Mouse (Mus musculus) CH12.LX (cell line): ENCODE measurements around the gene Ly6g6c. TPM values are rescaled to one million over a fixed set of nuclear protein-coding genes. Genes with fewer than 3 reads are reported as not detected.
A peak's percentile ranks its signal among the peaks of the same experiment; 100 is the strongest.

Source experiments
- DNase-seq: peaks from one replicate; pipeline ENCODE4 v3.0.0-alpha.2; 2013; ENCODE audit errors: extremely low read depth
- H3K27ac ChIP-seq: 2 replicates; pipeline ENCODE4 v1.5.1; 2012; ENCODE audit warnings: low read depth, mild to moderate bottlenecking, control low read depth, moderate library complexity; ENCODE audit not compliant: insufficient read depth
- H3K27me3 ChIP-seq: replicated peaks from 2 replicates; pipeline ENCODE3; 2012; ENCODE audit warnings: inconsistent platforms
- H3K36me3 ChIP-seq, 2 experiments: replicated peaks in 1 of 2; 2 replicates each; pipeline versions ENCODE3 to v1.6.1; 2012; ENCODE audit warnings: inconsistent platforms in 1 of 2, low read length in 1 of 2, mild to moderate bottlenecking in 1 of 2, mixed read lengths in 1 of 2, moderate library complexity in 1 of 2; ENCODE audit not compliant: control insufficient read depth in 1 of 2, insufficient read depth in 1 of 2
- H3K4me1 ChIP-seq, 2 experiments: 2 replicates each; pipeline ENCODE4 v1.6.1; 2012; ENCODE audit warnings: inconsistent platforms in 1 of 2, moderate library complexity in 1 of 2; ENCODE audit not compliant: insufficient read depth in 2 of 2, control insufficient read depth in 1 of 2
- H3K4me2 ChIP-seq: 2 replicates; pipeline ENCODE4 v1.6.1; 2012; ENCODE audit warnings: low read depth, mild to moderate bottlenecking, control low read depth; ENCODE audit not compliant: poor library complexity, insufficient read depth, severe bottlenecking
- H3K4me3 ChIP-seq, 3 experiments: fragments of 150-350 bp in 1 of 3; sonication (generic) in 1 of 3; replicated peaks in 1 of 3; 2 replicates each; pipeline versions ENCODE3 to v1.5.1; 2011 to 2012; ENCODE audit warnings: low read depth in 2 of 3, low read length in 2 of 3, mild to moderate bottlenecking in 2 of 3, moderate library complexity in 2 of 3, control low read depth in 1 of 3, improper control_type of control experiment in 1 of 3, inconsistent platforms in 1 of 3, mixed read lengths in 1 of 3; ENCODE audit not compliant: poor library complexity in 1 of 3
- H3K79me2 ChIP-seq: replicated peaks from 2 replicates; pipeline ENCODE4 v1.6.1; 2012; ENCODE audit warnings: mild to moderate bottlenecking, moderate library complexity; ENCODE audit not compliant: control insufficient read depth, poor library complexity, insufficient read depth, severe bottlenecking; ENCODE audit errors: extremely low read depth
- H3K9ac ChIP-seq: 2 replicates; pipeline ENCODE4 v1.6.1; 2012; ENCODE audit warnings: low read depth, mild to moderate bottlenecking, control low read depth, moderate library complexity; ENCODE audit not compliant: insufficient read depth
- H3K9me3 ChIP-seq: replicated peaks from 2 replicates; pipeline ENCODE3; 2012; ENCODE audit warnings: low read length, inconsistent platforms, mixed read lengths
- BHLHE40 ChIP-seq: IDR thresholded peaks from 2 replicates; pipeline ENCODE4 v1.6.1; 2011; ENCODE audit warnings: mild to moderate bottlenecking, low read depth, low read length, improper control_type of control experiment
- CHD1 ChIP-seq: IDR thresholded peaks from 2 replicates; pipeline ENCODE4 v1.6.1; 2012; ENCODE audit warnings: low read depth, low read length, improper control_type of control experiment, inconsistent platforms
- CTCF ChIP-seq, 2 experiments: IDR thresholded peaks in 1 of 2; conservative IDR thresholded peaks in 1 of 2; 2 replicates each; pipeline ENCODE4 v1.5.1; 2011 to 2012; ENCODE audit warnings: low read depth in 2 of 2, low read length in 2 of 2, improper control_type of control experiment in 1 of 2, inconsistent platforms in 1 of 2, mild to moderate bottlenecking in 1 of 2, moderate library complexity in 1 of 2
- EP300 ChIP-seq: IDR thresholded peaks from 2 replicates; pipeline ENCODE4 v1.6.1; 2011; ENCODE audit warnings: low read length, improper control_type of control experiment
- ETS1 ChIP-seq: conservative IDR thresholded peaks from 2 replicates; pipeline ENCODE4 v1.6.1; 2012; ENCODE audit warnings: low read depth, mild to moderate bottlenecking, inconsistent platforms, low read length, improper control_type of control experiment, moderate library complexity
- GABPA ChIP-seq: IDR thresholded peaks from 2 replicates; pipeline ENCODE4 v1.6.1; 2012; ENCODE audit warnings: low read depth, low read length, improper control_type of control experiment, inconsistent platforms; ENCODE audit not compliant: insufficient replicate concordance
- HCFC1 ChIP-seq: IDR thresholded peaks from 2 replicates; pipeline ENCODE4 v1.6.1; 2012; ENCODE audit warnings: low read depth, mild to moderate bottlenecking, inconsistent platforms, low read length, improper control_type of control experiment
- IRF4 ChIP-seq: IDR thresholded peaks from 2 replicates; pipeline ENCODE4 v1.6.1; 2014; ENCODE audit warnings: low read depth, mild to moderate bottlenecking, inconsistent platforms, low read length, improper control_type of control experiment
- JUN ChIP-seq: IDR thresholded peaks from 2 replicates; pipeline ENCODE4 v1.6.1; 2011; ENCODE audit warnings: low read depth, mild to moderate bottlenecking, low read length, improper control_type of control experiment, moderate library complexity; ENCODE audit not compliant: insufficient read depth
- JUND ChIP-seq: conservative IDR thresholded peaks from 2 replicates; pipeline ENCODE4 v1.6.1; 2011; ENCODE audit warnings: low read depth, low read length, improper control_type of control experiment
- KAT2A ChIP-seq: IDR thresholded peaks from 2 replicates; pipeline ENCODE4 v1.6.1; 2012; ENCODE audit warnings: low read length, improper control_type of control experiment, inconsistent platforms; ENCODE audit not compliant: insufficient replicate concordance
- MAFK ChIP-seq: IDR thresholded peaks from 2 replicates; pipeline ENCODE4 v1.6.1; 2011; ENCODE audit warnings: low read length, improper control_type of control experiment; ENCODE audit not compliant: insufficient replicate concordance
- MAX ChIP-seq: IDR thresholded peaks from 2 replicates; pipeline ENCODE4 v1.6.1; 2011; ENCODE audit warnings: low read length, improper control_type of control experiment
- MYC ChIP-seq: IDR thresholded peaks from 2 replicates; pipeline ENCODE4 v1.6.1; 2011; ENCODE audit warnings: low read depth, mild to moderate bottlenecking, improper control_type of control experiment, low read length
- NELFE ChIP-seq: IDR thresholded peaks from 2 replicates; pipeline ENCODE4 v1.6.1; 2011; ENCODE audit warnings: low read depth, low read length, improper control_type of control experiment
- NRF1 ChIP-seq: IDR thresholded peaks from 2 replicates; pipeline ENCODE4 v1.6.1; 2014; ENCODE audit warnings: low read depth, mild to moderate bottlenecking, inconsistent platforms, low read length, improper control_type of control experiment, moderate library complexity
- POLR2A ChIP-seq: IDR thresholded peaks from 2 replicates; pipeline ENCODE4 v1.6.1; 2011; ENCODE audit warnings: low read depth, mild to moderate bottlenecking, improper control_type of control experiment, low read length
- POLR2AphosphoS2 ChIP-seq: IDR thresholded peaks from 2 replicates; pipeline ENCODE4 v1.6.1; 2011; ENCODE audit warnings: low read depth, low read length, improper control_type of control experiment
- RAD21 ChIP-seq: IDR thresholded peaks from 2 replicates; pipeline ENCODE4 v1.6.1; 2011; ENCODE audit warnings: low read depth, mild to moderate bottlenecking, low read length, improper control_type of control experiment, moderate library complexity
- RCOR1 ChIP-seq: conservative IDR thresholded peaks from 2 replicates; pipeline ENCODE4 v1.6.1; 2012; ENCODE audit warnings: low read depth, mild to moderate bottlenecking, inconsistent platforms, low read length, improper control_type of control experiment
- SIN3A ChIP-seq: IDR thresholded peaks from 2 replicates; pipeline ENCODE4 v1.6.1; 2012; ENCODE audit warnings: low read length, improper control_type of control experiment, inconsistent platforms
- SMC3 ChIP-seq: IDR thresholded peaks from 2 replicates; pipeline ENCODE4 v1.6.1; 2011; ENCODE audit warnings: low read depth, low read length, improper control_type of control experiment
- TBP ChIP-seq: conservative IDR thresholded peaks from 2 replicates; pipeline ENCODE4 v1.6.1; 2011; ENCODE audit warnings: low read depth, low read length, improper control_type of control experiment
- TCF12 ChIP-seq: IDR thresholded peaks from 2 replicates; pipeline ENCODE4 v1.6.1; 2014; ENCODE audit warnings: low read depth, mild to moderate bottlenecking, inconsistent platforms, low read length, improper control_type of control experiment
- UBTF ChIP-seq: IDR thresholded peaks from 2 replicates; pipeline ENCODE4 v1.6.1; 2012; ENCODE audit warnings: low read depth, mild to moderate bottlenecking, inconsistent platforms, low read length, improper control_type of control experiment, moderate library complexity
- ZKSCAN1 ChIP-seq: IDR thresholded peaks from 2 replicates; pipeline ENCODE4 v1.6.1; 2012; ENCODE audit warnings: low read depth, inconsistent platforms, low read length, improper control_type of control experiment, borderline replicate concordance
- dilution Hi-C: fragments of 300-500 bp; cut with MboI; formaldehyde crosslinking; loops from 2 replicates; pipeline ENCODE4 v1.14.3; 2020; ENCODE audit warnings: low sequenced_read_pairs; ENCODE audit not compliant: extremely low pct_unique_long_range_greater_than_20kb, extremely low pct_ligation_motif_present
- in situ Hi-C: fragments of 300-500 bp; cut with MboI; formaldehyde crosslinking; loops from 3 replicates; pipeline ENCODE4 v1.14.3; 2019; ENCODE audit warnings: low sequenced_read_pairs, low pct_ligation_motif_present, low pct_unique_long_range_greater_than_20kb, mixed read lengths
- polyA plus RNA-seq: library from polyadenylated mRNA; unstranded; fragments of >175 nt; gene quantifications from 2 replicates; pipeline ENCODE4 v1.2.1, GENCODE M21; 2012; ENCODE audit warnings: low read depth; ENCODE audit not compliant: insufficient read length
- total RNA-seq, 2 experiments: library from RNA; depleted of rRNA; stranded (reverse); fragments of 300-350 nt in 1 of 2; fragments of >200 nt in 1 of 2; gene quantifications; 2 replicates each; pipeline ENCODE4 v1.2.3; 2012 to 2014

Gene Ly6g6c
- total and polyA plus RNA-seq, 3 experiments, result 0.30 TPM; not detected in 2

DNA sequence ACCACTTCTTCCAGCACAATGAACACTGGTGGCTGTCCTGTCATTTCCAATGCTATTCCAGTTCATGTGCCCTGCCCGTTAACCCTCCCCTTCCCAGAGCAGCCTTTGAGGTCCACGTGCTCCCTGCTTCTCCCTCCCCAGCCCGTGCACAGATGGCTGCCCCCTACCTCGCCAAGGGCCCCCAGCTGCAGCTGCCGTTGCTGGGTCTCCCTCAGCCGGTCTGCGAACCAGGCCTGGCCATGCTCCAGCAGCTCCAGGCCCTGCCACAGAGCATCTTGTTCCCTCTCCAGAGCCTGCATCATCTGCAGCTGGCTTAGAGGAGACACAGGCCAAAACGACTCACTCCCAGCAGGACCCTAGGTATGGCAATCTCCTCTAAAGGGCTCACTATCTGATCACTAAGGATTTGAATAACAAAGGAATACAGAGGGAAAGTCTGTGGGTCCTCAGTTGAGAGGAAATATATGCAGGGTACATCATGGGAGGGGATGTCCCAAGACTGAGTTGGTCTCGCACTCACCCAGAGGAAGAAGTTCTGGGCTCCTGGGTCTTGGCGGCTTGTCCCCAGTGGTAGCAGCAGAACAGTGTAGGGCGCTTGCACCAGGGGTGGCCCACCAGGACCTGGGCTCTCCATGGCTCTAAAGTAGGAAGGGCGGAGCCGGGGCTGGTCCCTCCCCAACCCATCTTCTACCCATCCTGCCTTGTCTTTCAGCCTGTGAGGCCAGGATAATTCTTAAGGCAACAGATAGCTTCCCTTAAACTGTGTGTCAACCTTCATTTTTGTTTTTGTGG, 37.7 kb upstream of the Ly6g6c start, which contains the start of gene Sapcd1:
Gene Sapcd1, minus strand, starts transcription at position 740 of the 792 bp plus-strand sequence.
- no peaks in the 10 kb centered on the region for H3K27me3 ChIP-seq
- DNase-seq, result peak; percentile 96
- peak within 1 kb of the TSS; percentile 91 for H3K27ac ChIP-seq
- 0 out of 2 replicates have a peak, but pooled peaks have one; percentile 8 for TF ChIP-seq MYC
- no peak for TF ChIP-seq MAFK
- TF ChIP-seq NRF1, result no peak
- TF ChIP-seq POLR2AphosphoS2, result no peak
- no peak for TF ChIP-seq KAT2A
- TF ChIP-seq BHLHE40, result peak; percentile 20; the same call in 1 of the 2 replicates
- TF ChIP-seq CHD1, result no peak
- 0 out of 2 replicates have a peak, but pooled peaks have one; percentile 1 for TF ChIP-seq TCF12
- peak; percentile 39; the same call in 1 of the 2 replicates for TF ChIP-seq MAX
- no peak for TF ChIP-seq JUN
- TF ChIP-seq HCFC1, result no peak
- no peak for TF ChIP-seq UBTF
- no peak for TF ChIP-seq SIN3A
- TF ChIP-seq POLR2A, result peak; percentile 77
- TF ChIP-seq SMC3, result no peak
- peak; percentile 14; the same call in 1 of the 2 replicates for TF ChIP-seq ETS1
- peak; percentile 81 for TF ChIP-seq TBP
- no peak for TF ChIP-seq GABPA
- TF ChIP-seq ZKSCAN1, result no peak
- TF ChIP-seq RCOR1, result no peak
- no peak; the same call in 1 of the 2 replicates for TF ChIP-seq RAD21
- TF ChIP-seq EP300, result no peak
- no peak for TF ChIP-seq NELFE
- TF ChIP-seq CTCF (conservative IDR thresholded peaks at IDR 0.05 in 1 of 2, IDR thresholded peaks at IDR 0.05 in 1 of 2; ENCODE audit: low read depth in 2 of 2, low read length in 2 of 2), result no peak; a peak in 1 of 4 replicates
- no peak for TF ChIP-seq JUND
- TF ChIP-seq IRF4, result peak; percentile 12; the same call in 1 of the 2 replicates
- peak within 1 kb of the TSS; percentile 52 to 86 (median 58) for H3K4me3 ChIP-seq
- no peaks in the 10 kb centered on the region; the same call in none of the 2 replicates for H3K79me2 ChIP-seq
- H3K4me1 ChIP-seq, result peaks cover 19 to 73% of the 10 kb centered on the region in 2 experiments
- H3K36me3 ChIP-seq, result peaks cover 4 to 61% of the 10 kb centered on the region in 2 experiments
- no peaks in the 10 kb centered on the region for H3K9me3 ChIP-seq
- dilution Hi-C loops, result no loop called here
- H3K4me2 ChIP-seq, result peak within 1 kb of the TSS; percentile 43
- H3K9ac ChIP-seq, result peak within 1 kb of the TSS; percentile 75
- in situ Hi-C loops, result loop anchor here (10.0 kb wide), 1 partner anchor 87 kb away; the partner anchor contains the start of gene Ly6g5b
